Mouse (Mus musculus): ENCODE results near the gene Zbtb41. TPM values are rescaled to one million over a fixed set of nuclear protein-coding genes. Genes with fewer than 3 reads are reported as not detected.

Zbtb41 gene
- polyA plus RNA-seq (2014; fragmentation: Illumina TruSeq; extraction: RNeasy Lipid Tissue Mini Kit (QIAGEN cat#74804); ENCODE audit: low read depth, low replicate concordance): 7.8 TPM

DNA sequence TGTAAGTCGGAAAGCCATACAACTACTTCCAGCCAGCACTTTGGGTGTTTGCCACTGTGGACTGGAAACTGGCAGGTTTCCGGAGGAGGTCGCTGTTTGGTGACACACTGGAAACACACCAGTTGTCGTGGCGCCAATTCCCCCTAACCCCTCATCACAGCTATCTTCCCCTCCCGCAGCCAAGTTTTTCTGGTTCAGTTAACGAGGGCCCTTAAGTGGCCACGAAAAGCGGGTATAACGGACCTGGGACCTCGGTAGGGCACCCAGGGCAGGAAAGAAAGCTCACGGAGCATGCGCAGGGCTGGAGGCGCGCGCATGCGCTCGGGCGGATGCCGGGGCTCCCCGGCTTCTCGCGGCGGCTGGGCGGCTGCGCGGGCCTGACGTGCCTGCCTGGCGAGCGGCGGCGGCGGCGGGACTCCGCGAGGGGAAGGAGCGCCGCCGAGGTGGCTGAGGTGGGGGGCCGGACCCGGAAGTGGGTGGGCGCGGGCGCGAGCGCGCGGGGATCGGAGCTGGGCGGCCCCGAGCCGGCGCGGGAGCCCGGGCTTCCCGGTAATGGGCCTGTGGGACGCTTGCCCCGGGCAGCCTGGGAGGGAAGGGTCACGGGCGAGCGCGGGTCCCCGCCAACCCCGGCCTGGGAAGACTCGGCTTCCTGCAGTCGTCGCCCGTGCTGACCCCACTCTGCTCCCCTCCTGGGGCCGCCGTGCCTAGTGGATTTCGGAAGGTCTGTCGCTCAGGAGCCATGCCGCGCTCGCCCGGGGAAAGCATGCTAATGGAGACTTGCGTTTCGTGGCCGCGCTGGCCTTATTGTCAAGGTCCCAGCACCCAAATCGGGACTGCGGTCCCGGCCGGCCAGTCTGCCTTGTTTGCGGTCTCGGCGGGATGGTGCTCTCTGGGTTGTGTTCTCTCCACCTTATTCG is at the start of gene Zbtb41:
Gene Zbtb41 (plus strand): TSS at position 414 of the 917 bp plus-strand sequence.

DNA sequence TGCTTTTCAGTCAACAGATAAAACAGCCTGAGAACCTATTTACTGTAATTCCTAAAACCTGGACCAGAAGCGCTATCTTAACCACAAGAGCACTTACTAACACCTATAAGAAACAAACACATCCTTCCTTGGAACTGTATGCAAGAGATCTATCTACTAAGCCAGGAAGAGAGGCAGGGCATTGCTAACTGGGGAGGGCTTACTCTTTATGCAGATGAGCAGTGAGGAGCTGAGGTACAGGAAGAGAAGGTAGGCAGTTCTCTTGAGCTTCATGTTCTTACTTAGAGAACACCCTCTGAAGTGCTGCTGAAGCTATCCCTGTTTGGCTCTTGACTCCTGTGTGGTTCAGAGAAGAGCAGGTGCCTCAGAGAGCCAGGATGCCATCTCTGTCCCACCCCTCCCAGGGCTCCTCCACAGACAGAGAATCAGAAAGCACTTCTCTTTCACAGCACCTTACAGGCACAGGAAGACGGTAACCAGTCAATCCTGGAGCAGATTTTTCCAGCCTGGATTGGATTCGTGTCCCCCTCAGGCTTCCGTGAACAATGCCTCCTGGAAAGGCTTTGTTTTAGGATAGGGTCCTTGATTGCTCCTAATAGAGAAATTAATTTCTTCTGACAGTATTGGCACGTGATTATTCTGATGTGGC is 45.3 kb upstream of the Zbtb41 start, which contains the start of gene Crb1:
Gene Crb1 (minus strand): TSS at position 463 of the 649 bp plus-strand sequence.

DNA sequence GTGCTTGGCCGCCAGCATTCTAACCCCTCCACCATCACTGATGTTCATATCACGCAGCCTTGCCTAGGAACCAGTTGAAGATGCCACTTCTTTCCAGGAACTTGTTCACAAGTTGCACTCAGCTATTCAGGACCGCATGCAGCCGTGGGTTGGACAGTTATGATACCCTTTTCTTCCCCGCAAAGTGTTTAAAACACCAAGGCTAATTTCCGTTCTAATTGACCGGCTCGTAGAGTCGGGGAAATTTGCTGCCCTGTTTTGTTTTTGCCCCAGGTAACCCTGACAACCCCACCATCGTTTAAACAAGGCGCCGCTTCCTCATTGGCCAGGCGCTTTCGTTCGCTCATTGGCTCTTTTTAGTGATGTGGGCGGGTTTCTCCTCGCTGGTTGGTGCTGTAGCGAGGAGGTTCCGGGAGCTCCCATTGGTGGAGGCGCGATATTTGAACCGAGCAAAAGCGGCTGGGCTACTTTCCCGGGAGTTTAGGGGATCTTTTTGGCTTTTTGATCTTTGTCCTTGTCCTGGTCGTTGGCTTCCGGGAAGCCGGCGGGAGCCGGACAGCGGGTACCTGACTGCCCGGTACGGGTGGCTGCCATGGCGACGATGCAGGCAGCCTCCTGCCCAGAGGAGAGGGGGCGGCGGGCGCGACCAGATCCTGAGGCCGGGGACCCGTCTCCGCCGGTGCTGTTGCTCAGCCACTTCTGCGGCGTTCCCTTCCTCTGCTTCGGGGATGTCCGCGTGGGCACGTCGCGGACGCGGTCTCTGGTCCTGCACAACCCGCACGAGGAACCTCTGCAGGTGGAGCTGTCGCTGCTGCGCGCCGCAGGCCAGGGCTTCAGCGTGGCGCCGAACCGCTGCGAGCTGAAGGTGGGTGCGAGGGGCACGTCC is 32.5 kb downstream of the Zbtb41 start, which contains the start of gene Aspm:
Gene Aspm (plus strand): TSS at position 433 of the 886 bp plus-strand sequence.

DNA sequence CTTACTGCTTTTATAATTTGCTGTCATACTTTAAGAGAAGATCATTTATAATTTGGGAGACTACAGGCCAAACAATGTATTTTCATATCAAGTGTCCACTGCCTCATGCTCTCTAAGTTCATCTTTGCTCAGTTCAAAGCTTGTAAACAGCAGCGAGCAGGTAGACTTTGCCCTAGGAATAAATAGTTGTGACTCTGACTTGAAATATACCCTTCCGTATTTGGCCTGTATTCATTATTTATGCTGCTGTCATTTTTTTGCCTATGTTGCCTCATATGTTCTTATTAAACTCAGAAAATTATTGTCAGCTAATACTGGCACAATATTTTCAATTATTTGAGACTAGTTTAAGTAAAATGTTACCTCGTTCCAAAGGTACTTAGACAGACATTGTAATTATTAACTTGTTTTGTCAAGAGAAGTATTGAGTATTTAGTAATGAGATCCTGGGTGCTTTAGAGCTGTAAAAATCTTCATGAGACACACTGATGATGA is 79.2 kb downstream of the Zbtb41 start, which contains the start of gene F13b:
Gene F13b (plus strand): TSS at position 445 of the 495 bp plus-strand sequence.

Other genes starting within 250 kb of the Zbtb41 start
- 0.68 TPM for gene Crb1, start 45.2 kb upstream of the Zbtb41 start, polyA plus RNA-seq (2014; fragmentation: Illumina TruSeq; extraction: RNeasy Lipid Tissue Mini Kit (QIAGEN cat#74804); ENCODE audit: low read depth, low replicate concordance)
- gene Aspm, start 32.5 kb downstream of the Zbtb41 start, polyA plus RNA-seq (2014; fragmentation: Illumina TruSeq; extraction: RNeasy Lipid Tissue Mini Kit (QIAGEN cat#74804); ENCODE audit: low read depth, low replicate concordance): 0.10 TPM
- gene F13b, start 79.4 kb downstream of the Zbtb41 start, polyA plus RNA-seq (2014; fragmentation: Illumina TruSeq; extraction: RNeasy Lipid Tissue Mini Kit (QIAGEN cat#74804); ENCODE audit: low read depth, low replicate concordance): 0.52 TPM
- not detected for gene Cfhr1, start 138.0 kb downstream of the Zbtb41 start, polyA plus RNA-seq (2014; fragmentation: Illumina TruSeq; extraction: RNeasy Lipid Tissue Mini Kit (QIAGEN cat#74804); ENCODE audit: low read depth, low replicate concordance)